Mouse (Mus musculus): ENCODE measurements around the gene Vmac. TPM values are rescaled to one million over a fixed set of nuclear protein-coding genes. Genes with fewer than 3 reads are reported as not detected.

Gene Vmac
- polyA plus RNA-seq, 1 experiment = 6.5 TPM

GRCm38 (mm10) chr17:56764474-56765354, 46.9 kb upstream of the Vmac start, which contains the start of gene Dus3l:
TSS of gene Dus3l (plus strand) at chr17:56764757.
- no peak for TF ChIP-seq E2F4 (IDR thresholded peaks at IDR 0.05; ENCODE audit: insufficient read depth)
- TF ChIP-seq TCF3 (IDR thresholded peaks at IDR 0.05; ENCODE audit: insufficient read length, low read depth) = no peak
- TF ChIP-seq POLR2AphosphoS2 (IDR thresholded peaks at IDR 0.05; ENCODE audit: insufficient read length, low read depth) = peak; percentile 48
- TF ChIP-seq REST (IDR thresholded peaks at IDR 0.05; ENCODE audit: insufficient read depth, insufficient read length) = no peak
- peak in 1 of 3 experiments; percentile 6 for TF ChIP-seq MYOD1 (IDR thresholded peaks at IDR 0.05; ENCODE audit: control insufficient read depth in 1 of 3, insufficient read length in 2 of 3, low read depth in 2 of 3)
- TF ChIP-seq MAX (IDR thresholded peaks at IDR 0.05; ENCODE audit: low read depth) = no peak
- peak; percentile 69 for TF ChIP-seq POLR2A (IDR thresholded peaks at IDR 0.05; ENCODE audit: insufficient read length, low read depth)
- 0 out of 2 replicates have a peak, but pooled peaks have one; percentile 43 for TF ChIP-seq CEBPB (IDR thresholded peaks at IDR 0.05; ENCODE audit: insufficient read depth, poor library complexity, severe bottlenecking)
- TF ChIP-seq MYOG (IDR thresholded peaks at IDR 0.05; ENCODE audit: control insufficient read depth in 1 of 3, insufficient read depth in 1 of 3, insufficient read length in 2 of 3, low read depth in 2 of 3) = no peak
- TF ChIP-seq TCF12 (IDR thresholded peaks at IDR 0.05; ENCODE audit: insufficient read depth, poor library complexity, severe bottlenecking) = no peak
- TF ChIP-seq USF1 (IDR thresholded peaks at IDR 0.05; ENCODE audit: low read depth) = no peak
- peak; percentile 55 for TF ChIP-seq SRF (IDR thresholded peaks at IDR 0.05; ENCODE audit: control insufficient read depth, insufficient read length, low read depth)
- Histone ChIP-seq H3ac (ENCODE audit: control insufficient read depth, insufficient read length) (peak within 1 kb of the TSS; percentile 36), H3K27me3 (ENCODE audit: control insufficient read depth, insufficient read depth, insufficient read length) (no peaks in the 10 kb centered on the region), H3K4me2 (ENCODE audit: low read depth) (peak within 1 kb of the TSS; percentile 91), H3K36me3 (ENCODE audit: control insufficient read depth, insufficient read depth) (no peaks in the 10 kb centered on the region), H3K4me3 (peak within 1 kb of the TSS; percentile 73), H3K79me2 (ENCODE audit: control insufficient read depth, insufficient read depth) (no peaks in the 10 kb centered on the region)

DNA sequence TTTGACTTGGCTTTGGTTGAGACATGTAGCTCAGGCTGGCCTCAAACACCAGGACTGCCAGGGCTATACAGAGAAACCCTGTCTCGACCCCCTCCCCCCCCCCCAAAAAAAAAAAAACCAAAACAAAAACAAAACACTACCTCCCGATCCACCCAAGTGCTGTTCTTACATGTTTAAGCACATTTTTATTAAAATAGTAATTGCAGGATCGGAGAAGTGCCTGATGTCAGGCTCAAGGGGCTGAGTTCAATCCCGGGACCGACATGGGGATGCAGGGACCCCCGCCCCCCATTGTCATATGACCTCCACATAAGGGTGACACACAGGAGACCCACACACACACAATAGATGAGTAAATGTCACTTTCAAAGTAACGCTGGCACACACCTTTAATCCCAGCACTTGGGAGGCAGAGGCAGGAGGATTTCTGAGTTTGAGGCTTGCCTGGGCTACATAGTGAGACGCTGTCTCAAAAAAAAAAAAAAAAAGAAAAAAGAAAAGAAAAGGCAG, 46.0 kb upstream of the Vmac start:
- Histone ChIP-seq H3K27me3 (ENCODE audit: control insufficient read depth, insufficient read depth, insufficient read length) (no peaks in the 10 kb centered on the region), H3K4me3 (peak overlapping the region; percentile 73), H3K36me3 (ENCODE audit: control insufficient read depth, insufficient read depth) (no peaks in the 10 kb centered on the region), H3K4me2 (ENCODE audit: low read depth) (peak overlapping the region; percentile 62), H3ac (ENCODE audit: control insufficient read depth, insufficient read length) (no peak overlapping the region), H3K79me2 (ENCODE audit: control insufficient read depth, insufficient read depth) (no peaks in the 10 kb centered on the region)
- TF ChIP-seq TCF12 (IDR thresholded peaks at IDR 0.05; ENCODE audit: insufficient read depth, poor library complexity, severe bottlenecking) (no peak), POLR2AphosphoS2 (IDR thresholded peaks at IDR 0.05; ENCODE audit: insufficient read length, low read depth) (no peak), MYOD1 (IDR thresholded peaks at IDR 0.05; ENCODE audit: control insufficient read depth in 1 of 3, insufficient read length in 2 of 3, low read depth in 2 of 3) (no peak), SRF (IDR thresholded peaks at IDR 0.05; ENCODE audit: control insufficient read depth, insufficient read length, low read depth) (no peak), TCF3 (IDR thresholded peaks at IDR 0.05; ENCODE audit: insufficient read length, low read depth) (no peak), CEBPB (IDR thresholded peaks at IDR 0.05; ENCODE audit: insufficient read depth, poor library complexity, severe bottlenecking) (no peak), E2F4 (IDR thresholded peaks at IDR 0.05; ENCODE audit: insufficient read depth) (no peak), MAX (IDR thresholded peaks at IDR 0.05; ENCODE audit: low read depth) (no peak), REST (IDR thresholded peaks at IDR 0.05; ENCODE audit: insufficient read depth, insufficient read length) (no peak), POLR2A (IDR thresholded peaks at IDR 0.05; ENCODE audit: insufficient read length, low read depth) (no peak), MYOG (IDR thresholded peaks at IDR 0.05; ENCODE audit: control insufficient read depth in 1 of 3, insufficient read depth in 1 of 3, insufficient read length in 2 of 3, low read depth in 2 of 3) (no peak), USF1 (IDR thresholded peaks at IDR 0.05; ENCODE audit: low read depth) (no peak)

GRCm38 (mm10) chr17:56762769-56763731, 45.2 kb upstream of the Vmac start:
- peak overlapping the region; percentile 19 for H3K4me3 ChIP-seq
- no peaks in the 10 kb centered on the region for H3K27me3 ChIP-seq (ENCODE audit: control insufficient read depth, insufficient read depth, insufficient read length)
- TF ChIP-seq E2F4 (IDR thresholded peaks at IDR 0.05; ENCODE audit: insufficient read depth) (no peak), POLR2A (IDR thresholded peaks at IDR 0.05; ENCODE audit: insufficient read length, low read depth) (no peak), REST (IDR thresholded peaks at IDR 0.05; ENCODE audit: insufficient read depth, insufficient read length) (no peak), MAX (IDR thresholded peaks at IDR 0.05; ENCODE audit: low read depth) (no peak), POLR2AphosphoS2 (IDR thresholded peaks at IDR 0.05; ENCODE audit: insufficient read length, low read depth) (no peak), TCF3 (IDR thresholded peaks at IDR 0.05; ENCODE audit: insufficient read length, low read depth) (no peak), TCF12 (IDR thresholded peaks at IDR 0.05; ENCODE audit: insufficient read depth, poor library complexity, severe bottlenecking) (no peak), CEBPB (IDR thresholded peaks at IDR 0.05; ENCODE audit: insufficient read depth, poor library complexity, severe bottlenecking) (no peak), MYOG (IDR thresholded peaks at IDR 0.05; ENCODE audit: control insufficient read depth in 1 of 3, insufficient read depth in 1 of 3, insufficient read length in 2 of 3, low read depth in 2 of 3) (no peak), USF1 (IDR thresholded peaks at IDR 0.05; ENCODE audit: low read depth) (no peak)
- H3K36me3 ChIP-seq (ENCODE audit: control insufficient read depth, insufficient read depth) = no peaks in the 10 kb centered on the region
- no peak overlapping the region for H3ac ChIP-seq (ENCODE audit: control insufficient read depth, insufficient read length)
- no peak overlapping the region for H3K4me2 ChIP-seq (ENCODE audit: low read depth)
- H3K79me2 ChIP-seq (ENCODE audit: control insufficient read depth, insufficient read depth) = no peaks in the 10 kb centered on the region

DNA sequence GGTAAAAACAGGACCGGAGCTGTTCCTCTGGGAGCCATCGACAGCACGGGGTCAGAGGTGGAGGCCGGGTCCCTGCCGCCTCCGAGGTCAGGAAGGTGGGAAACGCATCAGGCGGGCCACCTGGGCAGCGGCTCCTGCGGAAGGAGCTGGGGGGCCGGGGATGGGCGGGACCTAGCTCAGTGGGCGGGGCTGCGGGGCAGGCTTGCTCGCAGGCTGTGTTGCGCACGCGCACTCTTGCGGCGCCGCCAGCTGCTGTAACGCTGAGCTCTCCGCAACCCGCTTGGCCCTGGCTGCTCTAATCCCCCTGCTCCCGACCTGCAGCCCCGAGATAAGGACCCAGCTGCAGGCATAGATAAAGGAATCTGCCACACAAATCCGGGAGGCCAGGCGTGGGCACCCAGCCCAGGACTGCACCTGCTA, 44.2 kb upstream of the Vmac start:
- Histone ChIP-seq H3K4me3 (peak overlapping the region; percentile 19), H3K4me2 (ENCODE audit: low read depth) (peak overlapping the region; percentile 86), H3K27me3 (ENCODE audit: control insufficient read depth, insufficient read depth, insufficient read length) (peaks cover 7% of the 10 kb centered on the region), H3K79me2 (ENCODE audit: control insufficient read depth, insufficient read depth) (no peaks in the 10 kb centered on the region), H3K36me3 (ENCODE audit: control insufficient read depth, insufficient read depth) (no peaks in the 10 kb centered on the region), H3ac (ENCODE audit: control insufficient read depth, insufficient read length) (no peak overlapping the region)
- TF ChIP-seq MYOG (IDR thresholded peaks at IDR 0.05; ENCODE audit: control insufficient read depth in 1 of 3, insufficient read depth in 1 of 3, insufficient read length in 2 of 3, low read depth in 2 of 3) (peak in 2 of 3 experiments; percentile 71 to 81), POLR2AphosphoS2 (IDR thresholded peaks at IDR 0.05; ENCODE audit: insufficient read length, low read depth) (peak; percentile 57), SRF (IDR thresholded peaks at IDR 0.05; ENCODE audit: control insufficient read depth, insufficient read length, low read depth) (no peak), REST (IDR thresholded peaks at IDR 0.05; ENCODE audit: insufficient read depth, insufficient read length) (no peak), POLR2A (IDR thresholded peaks at IDR 0.05; ENCODE audit: insufficient read length, low read depth) (peak; percentile 51), MYOD1 (IDR thresholded peaks at IDR 0.05; ENCODE audit: control insufficient read depth in 1 of 3, insufficient read length in 2 of 3, low read depth in 2 of 3) (peak in 2 of 3 experiments; percentile 56 to 77), TCF12 (IDR thresholded peaks at IDR 0.05; ENCODE audit: insufficient read depth, poor library complexity, severe bottlenecking) (no peak), USF1 (IDR thresholded peaks at IDR 0.05; ENCODE audit: low read depth) (no peak)
